Mouse (Mus musculus) spleen, adult 18-20 months (tissue): ENCODE results near the gene Tdpoz1.
"Not testable (repeated sequence)": the region's sequence is repeated elsewhere in the genome, so short reads cannot be mapped to it uniquely, and the experiment has no call there.

Experiments used
- DNase-seq, 2 experiments: peaks; one replicate each; pipeline ENCODE4 v3.0.0; 2022; ENCODE audit warnings: mixed read lengths in 2 of 2

Tdpoz1 gene

DNA sequence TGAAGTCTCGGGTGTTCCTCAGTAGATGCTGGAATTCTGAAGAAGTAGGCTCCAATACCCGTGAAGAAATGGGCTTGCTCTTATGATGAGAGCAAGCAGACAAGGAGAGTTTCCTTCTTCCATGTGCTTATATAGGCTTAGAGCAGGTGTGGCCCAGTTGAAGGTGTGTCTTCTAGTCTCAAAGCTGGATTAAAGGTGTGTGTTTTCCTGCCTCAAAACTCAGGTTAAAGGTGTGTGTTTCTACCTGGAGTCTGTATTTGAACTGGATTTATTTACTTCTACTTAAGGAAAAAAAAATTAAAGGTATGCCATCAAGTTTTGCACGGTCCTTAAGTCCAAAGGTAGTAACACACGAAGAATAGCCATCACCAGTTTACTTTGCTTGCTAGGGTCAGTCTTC lies at the start of gene Tdpoz1:
Gene Tdpoz1 (minus strand): TSS at position 101 of the 400 bp plus-strand sequence.
- not testable (repeated sequence) for DNase-seq

DNA sequence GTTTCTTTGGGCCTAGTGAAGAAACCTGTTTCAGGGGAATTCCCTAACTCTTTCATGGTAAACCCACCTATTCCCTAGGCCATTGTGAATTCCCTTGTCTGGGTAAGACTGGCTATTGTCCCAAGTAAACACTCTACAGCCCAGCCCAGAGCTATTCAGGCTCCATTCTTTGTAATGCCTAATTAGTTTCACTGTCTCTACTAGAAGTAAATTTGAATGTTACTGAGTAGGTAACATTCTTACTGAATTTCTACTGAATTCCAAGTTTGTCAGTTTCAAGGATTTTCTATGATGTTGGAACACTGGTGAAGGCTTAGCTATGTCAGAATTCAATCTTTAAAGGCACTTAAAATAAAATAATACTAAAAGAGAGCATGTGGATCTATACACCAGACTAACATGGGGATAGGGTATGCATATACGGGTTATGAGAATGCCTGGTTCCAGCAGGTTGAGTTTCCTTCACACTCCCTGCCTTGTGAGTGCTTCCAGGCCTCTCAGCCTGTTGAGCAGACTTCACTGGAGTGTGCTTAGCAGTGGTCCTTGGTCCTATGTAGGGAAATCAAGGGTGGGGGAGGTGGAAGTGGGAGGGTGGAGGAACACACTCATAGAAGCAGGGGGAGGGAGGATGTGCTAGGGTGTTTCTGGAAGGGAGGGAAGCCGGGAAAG lies 33.0 kb upstream of the Tdpoz1 start:
- not testable (repeated sequence) for DNase-seq

DNA sequence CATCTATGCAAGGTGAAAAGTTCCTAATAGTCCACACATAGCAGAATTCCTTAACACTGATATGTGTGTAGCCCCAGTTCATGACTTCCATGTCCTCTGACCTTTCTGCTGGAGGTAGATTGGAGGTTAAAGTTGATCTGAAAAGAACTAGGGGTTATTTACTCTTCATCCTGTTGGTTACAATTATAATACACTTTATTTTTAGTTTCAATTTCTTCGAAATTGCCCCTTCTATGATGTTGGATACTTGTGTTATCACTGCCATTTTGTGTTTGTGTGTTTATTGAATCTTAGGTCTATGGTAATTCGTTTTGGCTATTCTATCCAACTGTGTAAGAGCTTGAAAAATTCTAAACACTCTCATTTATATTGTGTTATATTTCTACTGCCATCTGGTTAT lies 16.9 kb upstream of the Tdpoz1 start, which contains the start of gene Gm37596:
Gene Gm37596 (minus strand): TSS at position 101 of the 400 bp plus-strand sequence.
- not testable (repeated sequence) for DNase-seq

DNA sequence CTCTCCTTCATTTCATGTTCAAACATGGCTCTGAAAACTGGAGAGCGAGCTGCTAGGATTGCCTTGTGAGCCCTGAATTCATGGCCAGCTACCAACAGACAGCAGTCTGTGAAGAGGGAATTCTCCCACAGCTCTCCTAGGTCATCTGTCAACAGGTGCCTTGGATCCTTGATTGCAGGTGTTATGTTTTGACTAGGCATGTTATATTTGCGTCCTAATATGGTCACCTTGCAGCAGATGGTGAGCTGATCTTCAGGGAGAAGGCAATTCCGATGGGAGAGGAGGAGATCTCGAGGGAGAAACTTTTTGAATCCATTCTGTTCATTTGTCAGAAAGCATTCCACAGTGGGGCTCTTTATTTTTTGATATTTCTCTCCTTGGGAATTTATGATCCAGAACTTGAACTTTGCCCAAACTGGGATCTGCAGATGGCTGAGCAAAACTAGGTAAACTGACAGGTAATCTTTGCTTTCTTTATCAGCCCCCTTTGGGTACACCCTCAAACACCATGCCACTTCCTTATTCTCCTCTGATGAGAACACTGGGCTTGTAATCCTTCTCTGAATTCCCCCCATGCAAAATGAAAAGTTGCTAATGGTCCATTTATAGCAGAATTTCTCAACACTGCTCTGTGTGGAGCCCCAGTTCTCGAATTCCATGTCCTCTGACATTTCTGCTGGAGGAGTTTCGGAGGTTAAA lies 5.2 kb downstream of the Tdpoz1 start:
- DNase-seq: not testable (repeated sequence)

DNA sequence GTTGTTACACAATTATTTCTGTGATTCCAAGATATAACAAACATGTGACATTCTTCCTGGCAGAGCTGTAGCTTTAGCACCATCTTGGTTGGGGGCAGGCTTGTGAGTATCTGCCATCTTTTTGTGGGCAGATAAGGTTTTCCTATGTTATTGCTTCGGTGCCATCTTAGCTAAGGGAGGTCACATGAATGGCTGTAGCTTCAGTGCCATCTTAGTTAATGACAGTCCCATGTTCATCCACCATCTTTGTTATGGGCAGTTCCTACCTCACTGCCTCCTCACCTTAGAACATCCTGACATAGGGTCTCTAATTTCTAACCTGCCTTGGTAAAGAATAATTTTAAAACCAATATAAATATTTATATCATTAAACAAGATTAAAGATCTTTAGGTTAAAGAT lies 21.9 kb downstream of the Tdpoz1 start:
- DNase-seq: no peak

DNA sequence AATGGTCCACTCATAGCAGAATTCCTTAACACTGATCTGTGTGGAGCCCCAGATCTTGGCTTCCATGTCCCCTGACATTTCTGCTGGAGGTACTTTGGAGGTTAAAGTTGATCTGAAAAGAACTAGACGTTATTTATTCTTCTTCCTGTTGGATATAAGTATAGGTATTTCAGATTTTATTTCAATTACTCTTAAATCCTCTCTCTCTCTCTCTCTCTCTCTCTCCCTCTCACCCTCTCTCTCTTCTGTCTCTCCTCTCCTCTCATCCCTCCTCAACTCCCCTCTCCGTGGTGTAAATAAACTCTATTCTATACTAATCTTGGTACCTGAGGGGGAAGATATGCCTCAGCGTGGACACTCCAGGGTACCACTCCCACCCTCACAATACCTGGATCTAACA lies 23.5 kb downstream of the Tdpoz1 start, which contains the start of gene Tdpoz2:
Gene Tdpoz2 (minus strand): TSS at position 101 of the 400 bp plus-strand sequence.
- DNase-seq: no peak

- DNase-seq: not testable (repeated sequence)
Measured at GRCm38 (mm10) chr3:93630917-93631714, 45.0 kb downstream of the Tdpoz1 start.
